Mouse (Mus musculus) spleen, embryonic (tissue): ENCODE data around the gene Grhpr.
"Not testable (repeated sequence)": the region's sequence is repeated elsewhere in the genome, so short reads cannot be mapped to it uniquely, and the experiment has no call there.

Source experiments
- CTCF ChIA-PET: fragments of 350-600 bp; sonication (Branson Sonifier 250); formaldehyde crosslinking; loops from one replicate; lab custom pipeline; 2022; lab: Charles Lee

Gene Grhpr

GRCm38 (mm10) chr4:45012105-45012975 is 31.1 kb downstream of the Grhpr start, which contains the start of gene Zbtb5:
Gene Zbtb5 (minus strand): TSS chr4:45012412.
- CTCF ChIA-PET = interaction anchor here (0.6 kb wide), 1 partner anchor 31 kb away, joined by 3 read pairs; the partner anchor contains the start of gene Grhpr

GRCm38 (mm10) chr4:45013031-45013431 is 31.8 kb downstream of the Grhpr start:
- CTCF ChIA-PET = no interaction called here

GRCm38 (mm10) chr4:45013537-45013936 is 32.3 kb downstream of the Grhpr start:
- CTCF ChIA-PET = no interaction called here

GRCm38 (mm10) chr4:45015615-45016014 is 34.4 kb downstream of the Grhpr start:
- CTCF ChIA-PET = no interaction called here

- CTCF ChIA-PET = no interaction called here
These were observed 37.3 kb downstream of the Grhpr start, which contains the start of gene Polr1e for GRCm38 (mm10) chr4:45018452-45018980. Gene Polr1e (plus strand): TSS chr4:45018583.

GRCm38 (mm10) chr4:45019009-45019408 is 37.8 kb downstream of the Grhpr start:
- CTCF ChIA-PET = no interaction called here

GRCm38 (mm10) chr4:45026459-45026858 is 45.3 kb downstream of the Grhpr start:
- CTCF ChIA-PET = no interaction called here

- CTCF ChIA-PET = no interaction called here
These were observed 51.4 kb downstream of the Grhpr start for GRCm38 (mm10) chr4:45032586-45032985.

- CTCF ChIA-PET = interaction anchor here (0.6 kb wide), 1 partner anchor 274 kb away, joined by 3 read pairs; no protein-coding TSS in a partner anchor
These were observed 53.8 kb downstream of the Grhpr start for GRCm38 (mm10) chr4:45034693-45035628.

- CTCF ChIA-PET = interaction anchor here (0.6 kb wide), 1 partner anchor 275 kb away, joined by 3 read pairs; no protein-coding TSS in a partner anchor
These were observed 54.9 kb downstream of the Grhpr start for GRCm38 (mm10) chr4:45036048-45036447.

- CTCF ChIA-PET = no interaction called here
These were observed 55.4 kb downstream of the Grhpr start for GRCm38 (mm10) chr4:45036571-45036970.

- CTCF ChIA-PET = no interaction called here
These were observed 56.5 kb downstream of the Grhpr start for GRCm38 (mm10) chr4:45037455-45038410.

GRCm38 (mm10) chr4:45038879-45039278 is 57.7 kb downstream of the Grhpr start:
- CTCF ChIA-PET = interaction anchor here (0.6 kb wide), 1 partner anchor 270 kb away, joined by 4 read pairs; no protein-coding TSS in a partner anchor

- CTCF ChIA-PET = not testable (repeated sequence)
These were observed 58.4 kb downstream of the Grhpr start for GRCm38 (mm10) chr4:45039546-45039945.
